Mouse (Mus musculus) skeletal muscle tissue, postnatal 0 days (tissue): ENCODE results near the gene Hist1h3f. TPM values are rescaled to one million over a fixed set of nuclear protein-coding genes. Genes with fewer than 3 reads are reported as not detected.

Source experiments
- polyA plus RNA-seq: library from polyadenylated mRNA; unstranded; fragments of >200 nt; fragmentation: Nextera tagmentation; extraction: Ambion mirVana; gene quantifications from 2 replicates; pipeline ENCODE4 v1.2.1, GENCODE M21; 2015

The Hist1h3f gene
- 0.50 and 0.59 TPM in 2 replicates for polyA plus RNA-seq

GRCm38 (mm10) chr13:23543965-23544786, at the start of gene Hist1h3f:
Hist1h3f (plus strand) TSS chr13:23544052.

GRCm38 (mm10) chr13:23530901-23531875, 12.7 kb upstream of the Hist1h3f start, which contains the start of gene Hist1h4h:
Hist1h4h (plus strand) TSS chr13:23531050.

GRCm38 (mm10) chr13:23533560-23534367, 10.1 kb upstream of the Hist1h3f start, which contains the start of gene Hist1h2af:
Hist1h2af (plus strand) TSS chr13:23533906.

GRCm38 (mm10) chr13:23535137-23536075, 8.4 kb upstream of the Hist1h3f start, which contains the start of gene Hist1h3g:
Hist1h3g (plus strand) TSS chr13:23535422.

GRCm38 (mm10) chr13:23542999-23543607, 749 bp upstream of the Hist1h3f start, which contains the start of gene Hist1h2bh:
Hist1h2bh (minus strand) TSS chr13:23543392.

GRCm38 (mm10) chr13:23551146-23551834, 7.4 kb downstream of the Hist1h3f start, which contains the start of gene Hist1h4f:
Hist1h4f (minus strand) TSS chr13:23551648.

GRCm38 (mm10) chr13:23552962-23553361, 9.1 kb downstream of the Hist1h3f start, which contains the start of gene Hist1h1d:
Hist1h1d (plus strand) TSS chr13:23553262.

GRCm38 (mm10) chr13:23561883-23562659, 18.2 kb downstream of the Hist1h3f start, which contains the start of gene Hist1h3e:
Hist1h3e (minus strand) TSS chr13:23562369.

GRCm38 (mm10) chr13:23571022-23571503, 27.2 kb downstream of the Hist1h3f start, which contains the start of the genes Hist1h2ae and Hist1h2bg:
Hist1h2ae (minus strand) TSS chr13:23571220.
Hist1h2bg (plus strand) TSS chr13:23571396.

GRCm38 (mm10) chr13:23573898-23574524, 30.2 kb downstream of the Hist1h3f start, which contains the start of the genes Hist1h2bf and Hist1h2ad:
Hist1h2bf (minus strand) TSS chr13:23574196.
Hist1h2ad (plus strand) TSS chr13:23574381.

GRCm38 (mm10) chr13:23575271-23575851, 31.5 kb downstream of the Hist1h3f start, which contains the start of gene Hist1h3d:
Hist1h3d (plus strand) TSS chr13:23575763.

GRCm38 (mm10) chr13:23581408-23582218, 37.8 kb downstream of the Hist1h3f start, which contains the start of gene Hist1h4d:
Hist1h4d (plus strand) TSS chr13:23581598.

